ENCODE assay signal across 20 mouse cellular contexts in the genomic region with DNA sequence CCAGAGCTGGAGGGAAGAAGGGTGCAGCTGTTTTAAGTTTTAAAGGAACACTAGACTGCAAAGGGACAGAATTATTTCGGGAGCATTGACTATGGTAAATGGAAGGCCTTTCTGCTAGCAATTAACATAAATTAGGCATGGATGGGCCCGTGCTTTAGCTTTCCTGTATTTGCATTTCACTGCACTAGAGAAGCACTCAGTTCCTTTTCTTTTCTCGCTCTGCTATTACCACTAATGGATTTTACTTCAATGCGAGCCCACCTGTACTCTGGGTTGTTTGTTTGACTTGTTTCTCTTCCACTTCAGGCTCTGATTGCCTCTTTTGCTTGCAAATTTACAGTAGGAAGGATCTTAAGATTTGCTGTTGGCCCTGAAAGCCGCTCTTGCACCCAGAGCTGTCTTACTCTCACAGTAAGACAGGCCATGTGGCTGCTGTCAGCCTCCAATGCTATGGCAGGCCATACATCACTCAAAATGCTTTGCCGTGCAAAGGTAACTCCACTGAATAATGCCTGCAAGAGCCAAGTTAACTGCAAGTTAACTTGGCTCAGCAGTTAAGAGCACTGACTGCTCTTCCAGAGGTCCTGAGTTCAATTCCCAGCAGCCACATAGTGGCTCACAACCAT. TPM values are rescaled to one million over a fixed set of nuclear protein-coding genes. Genes with fewer than 3 reads are reported as not detected.
DNase-seq lines count a peak whose midpoint lies in the region; ATAC-seq and TF ChIP-seq lines count a peak whose summit lies in the region.
"Had no signal": no experiment of that assay in that cellular context is flagged by ENCODE, and none has a peak within 500 bp of the region (broad histone marks: within the 10 kb centered on the region; RNA-seq: fewer than 3 reads in every experiment).

No protein-coding gene starts in this region.

- ATAC-seq in midbrain, embryonic 11.5 days (ENCODE audit: low FRiP score) = no peak
- ATAC-seq in midbrain, postnatal 0 days (ENCODE audit: low FRiP score) = no peak
- ATAC-seq in forebrain, embryonic 15.5 days (replicated peaks) = peak; percentile 69
- no peak for ATAC-seq in neural tube, embryonic 13.5 days (ENCODE audit: low read depth)
- ATAC-seq in activated CD4-positive, CD25-positive, alpha-beta regulatory T cell, adult 4 months = no peak
- ATAC-seq: inflammation-experienced regulatory T-cells, adult 6 months; Patski had no signal

- no peaks in the 10 kb centered on the region for H3K9me3 ChIP-seq in midbrain, embryonic 11.5 days (ENCODE audit: control insufficient read depth, low read length)
- H3K9me3 ChIP-seq in midbrain, postnatal 0 days (ENCODE audit: low read length) = no peaks in the 10 kb centered on the region
- H3K9me3 ChIP-seq in forebrain, embryonic 15.5 days = no peaks in the 10 kb centered on the region
- no peaks in the 10 kb centered on the region for H3K9me3 ChIP-seq in neural tube, embryonic 13.5 days
- H3K9me3 ChIP-seq: heart, embryonic 15.5 days; kidney, embryonic 15.5 days; limb, embryonic 10.5 days; liver, embryonic 15.5 days had no signal

- peak; percentile 67 for DNase-seq in midbrain, embryonic 11.5 days (ENCODE audit: low spot score, missing footprints)
- DNase-seq in midbrain, postnatal 0 days (ENCODE audit: low spot score) = no peak
- peak; percentile 98 for DNase-seq in R1 (ENCODE audit: low read depth, low spot score)
- DNase-seq in right cerebral cortex, postnatal 36 days (ENCODE audit: low spot score in 2 of 2) = no peak
- DNase-seq in layer of hippocampus, adult 9-11 months = no peak
- DNase-seq: adrenal gland, postnatal 25 days; right cerebral cortex, adult 18-20 months; thymus, postnatal 14 days had no signal

- H3K4me1 ChIP-seq in midbrain, embryonic 11.5 days (ENCODE audit: control insufficient read depth, insufficient read depth, low read length) = peaks cover 3% of the 10 kb centered on the region; the same call in 1 of the 2 replicates
- no peaks in the 10 kb centered on the region for H3K4me1 ChIP-seq in midbrain, postnatal 0 days (ENCODE audit: insufficient read depth, low read length)
- H3K4me1 ChIP-seq in forebrain, embryonic 15.5 days = peaks cover 32% of the 10 kb centered on the region
- peaks cover 54% of the 10 kb centered on the region for H3K4me1 ChIP-seq in neural tube, embryonic 13.5 days (replicated peaks)

- H3K36me3 ChIP-seq in midbrain, embryonic 11.5 days (ENCODE audit: control insufficient read depth, insufficient read depth, low read length) = no peaks in the 10 kb centered on the region
- no peaks in the 10 kb centered on the region for H3K36me3 ChIP-seq in midbrain, postnatal 0 days (ENCODE audit: insufficient read depth, low read length)
- H3K36me3 ChIP-seq in forebrain, embryonic 15.5 days = no peaks in the 10 kb centered on the region
- no peaks in the 10 kb centered on the region for H3K36me3 ChIP-seq in neural tube, embryonic 13.5 days
- H3K36me3 ChIP-seq: heart, embryonic 15.5 days; liver, embryonic 15.5 days had no signal

- no peak overlapping the region for H3K9ac ChIP-seq in midbrain, embryonic 11.5 days (ENCODE audit: low read length)
- no peak overlapping the region for H3K9ac ChIP-seq in midbrain, postnatal 0 days (replicated peaks; ENCODE audit: low read length, poor library complexity, severe bottlenecking)
- H3K9ac ChIP-seq in forebrain, embryonic 15.5 days (replicated peaks) = no peak overlapping the region
- H3K9ac ChIP-seq in neural tube, embryonic 13.5 days = no peak overlapping the region
- H3K9ac ChIP-seq: heart, embryonic 15.5 days; kidney, embryonic 15.5 days; liver, embryonic 15.5 days had no signal

- WGBS in midbrain, embryonic 11.5 days = 63% methylated on average over 6 of the region's 6 CpGs
- 42% methylated on average over 6 of the region's 6 CpGs for WGBS in midbrain, postnatal 0 days
- 33% methylated on average over 6 of the region's 6 CpGs for WGBS in forebrain, embryonic 15.5 days
- 27% methylated on average over 6 of the region's 6 CpGs for WGBS in neural tube, embryonic 13.5 days

- H3K4me2 ChIP-seq in midbrain, embryonic 11.5 days = no peak overlapping the region
- no peak overlapping the region for H3K4me2 ChIP-seq in midbrain, postnatal 0 days (ENCODE audit: low read depth, low read length, poor library complexity, severe bottlenecking)
- no peak overlapping the region for H3K4me2 ChIP-seq in forebrain, embryonic 15.5 days (replicated peaks)
- no peak overlapping the region for H3K4me2 ChIP-seq in neural tube, embryonic 13.5 days
- H3K4me2 ChIP-seq: liver, embryonic 15.5 days had no signal

- H3K4me3 ChIP-seq in midbrain, embryonic 11.5 days (ENCODE audit: low read depth, low read length) = no peak overlapping the region
- no peak overlapping the region for H3K4me3 ChIP-seq in midbrain, postnatal 0 days (ENCODE audit: low read depth, low read length)
- H3K4me3 ChIP-seq in forebrain, embryonic 15.5 days = no peak overlapping the region
- no peak overlapping the region for H3K4me3 ChIP-seq in neural tube, embryonic 13.5 days
- H3K4me3 ChIP-seq: heart, embryonic 15.5 days; kidney, embryonic 15.5 days; limb, embryonic 10.5 days; liver, embryonic 15.5 days had no signal

- no peak for TF ChIP-seq CTCF in midbrain, postnatal 0 days (IDR thresholded peaks at IDR 0.05)

- no peak overlapping the region for H3K27ac ChIP-seq in midbrain, embryonic 11.5 days (ENCODE audit: low read depth, low read length)
- H3K27ac ChIP-seq in midbrain, postnatal 0 days (ENCODE audit: low read depth, low read length) = no peak overlapping the region
- H3K27ac ChIP-seq in forebrain, embryonic 15.5 days (replicated peaks) = peak overlapping the region; percentile 47
- 0 out of 2 replicates have a peak overlapping the region, but pooled peaks have one; percentile 0 for H3K27ac ChIP-seq in neural tube, embryonic 13.5 days (replicated peaks)
- H3K27ac ChIP-seq: limb, embryonic 10.5 days had no signal

- no peaks in the 10 kb centered on the region for H3K27me3 ChIP-seq in midbrain, embryonic 11.5 days (ENCODE audit: control insufficient read depth, insufficient read depth, low read length)
- no peaks in the 10 kb centered on the region for H3K27me3 ChIP-seq in midbrain, postnatal 0 days (ENCODE audit: insufficient read depth, low read length)
- no peaks in the 10 kb centered on the region for H3K27me3 ChIP-seq in forebrain, embryonic 15.5 days
- no peaks in the 10 kb centered on the region for H3K27me3 ChIP-seq in neural tube, embryonic 13.5 days
- H3K27me3 ChIP-seq: heart, embryonic 15.5 days; kidney, embryonic 15.5 days; liver, embryonic 15.5 days; Patski had no signal

RNA-seq across cellular contexts. Expression of a gene that starts 13.1 kb away (rescaled TPM):
- not detected in 2 replicates for polyA plus RNA-seq in midbrain, embryonic 11.5 days (2014; fragmentation: Nextera tagmentation; extraction: Ambion mirVana)
- total RNA-seq in midbrain, postnatal 0 days (2014; rRNA removed) = not detected in 2 replicates
- polyA plus RNA-seq in midbrain, postnatal 0 days (2015; fragmentation: Nextera tagmentation; extraction: Ambion mirVana) = not detected in 2 replicates
- polyA plus RNA-seq in forebrain, embryonic 15.5 days (2015; fragmentation: Nextera tagmentation; extraction: Ambion mirVana) = not detected in 2 replicates
- polyA plus RNA-seq in neural tube, embryonic 13.5 days (2015; fragmentation: Nextera tagmentation; extraction: Ambion mirVana) = not detected in 2 replicates
- not detected for polyA plus RNA-seq in activated CD4-positive, CD25-positive, alpha-beta regulatory T cell, adult 4 months (2017; shearing (Covaris generic))
- total RNA-seq: adrenal gland, postnatal 25 days had no signal
- polyA plus RNA-seq: gonadal fat pad, adult 2 months; heart, embryonic 15.5 days; inflammation-experienced regulatory T-cells, adult 6 months; kidney, embryonic 15.5 days; limb, embryonic 10.5 days; liver, embryonic 15.5 days; neural tube, embryonic 14.5 days; Patski; stomach, embryonic 14.5 days had no signal

RNA-seq across cellular contexts. Expression of a gene that starts 25.4 kb away (rescaled TPM):
- 10.7 and 11.2 TPM in 2 replicates for polyA plus RNA-seq in midbrain, embryonic 11.5 days (2014; fragmentation: Nextera tagmentation; extraction: Ambion mirVana)
- total RNA-seq in midbrain, postnatal 0 days (2014; rRNA removed) = 7.7 and 8.4 TPM in 2 replicates
- polyA plus RNA-seq in midbrain, postnatal 0 days (2015; fragmentation: Nextera tagmentation; extraction: Ambion mirVana) = 3.1 and 3.8 TPM in 2 replicates
- polyA plus RNA-seq in forebrain, embryonic 15.5 days (2015; fragmentation: Nextera tagmentation; extraction: Ambion mirVana) = 8.0 TPM in 2 replicates
- polyA plus RNA-seq in neural tube, embryonic 13.5 days (2015; fragmentation: Nextera tagmentation; extraction: Ambion mirVana) = 10.8 and 11.2 TPM in 2 replicates
- 10 to 100 TPM; 17.9 to 20.7 TPM for polyA plus RNA-seq in activated CD4-positive, CD25-positive, alpha-beta regulatory T cell, adult 4 months (2017; shearing (Covaris generic))

Comparison
In these comparisons a context has a peak if more than half of its experiments do, and no peak if none do; other contexts are left out.
1. DNase-seq: peak in midbrain, embryonic 11.5 days (single experiment) and R1 (single experiment); none in midbrain, postnatal 0 days (single experiment), right cerebral cortex, postnatal 36 days (0 of 2) and layer of hippocampus, adult 9-11 months (single experiment).
2. H3K27ac ChIP-seq: peak in forebrain, embryonic 15.5 days (single experiment) and neural tube, embryonic 13.5 days (single experiment); none in midbrain, embryonic 11.5 days (single experiment) and midbrain, postnatal 0 days (single experiment).